In genomic region chr2:57698659-57699061, GRCm38 (mm10) we compare ENCODE assay signal across 8 mouse cellular contexts.
A peak's percentile ranks its signal among the peaks of the same experiment; 100 is the strongest.
DNase-seq lines count a peak whose midpoint lies in the region; ATAC-seq and TF ChIP-seq lines count a peak whose summit lies in the region.

No protein-coding gene starts in this region.

- WGBS in heart, embryonic 13.5 days = 7% methylated on average over 11 of the region's 11 CpGs
- 9% methylated on average over 11 of the region's 11 CpGs for WGBS in kidney, postnatal 0 days
- WGBS in limb, embryonic 15.5 days = 5% methylated on average over 11 of the region's 11 CpGs

- H3K4me2 ChIP-seq in heart, embryonic 13.5 days = peak overlapping the region; percentile 74
- H3K4me2 ChIP-seq in kidney, postnatal 0 days (ENCODE audit: low read length) = peak overlapping the region; percentile 52
- H3K4me2 ChIP-seq in limb, embryonic 15.5 days = peak overlapping the region; percentile 50

- no peaks in the 10 kb centered on the region; the same call in 1 of the 2 replicates for H3K4me1 ChIP-seq in cortical plate, adult 2 months (ENCODE audit: control insufficient read depth, insufficient read depth, low read length)
- peaks cover 22% of the 10 kb centered on the region for H3K4me1 ChIP-seq in heart, embryonic 13.5 days
- no peaks in the 10 kb centered on the region for H3K4me1 ChIP-seq in kidney, postnatal 0 days (replicated peaks; ENCODE audit: insufficient read depth, low read length)
- H3K4me1 ChIP-seq in limb, embryonic 15.5 days = 0 out of 2 replicates have a peak, but pooled peaks cover 2% of the 10 kb centered on the region

- no peaks in the 10 kb centered on the region for H3K9me3 ChIP-seq in heart, embryonic 13.5 days
- H3K9me3 ChIP-seq in kidney, postnatal 0 days (replicated peaks; ENCODE audit: low read length) = no peaks in the 10 kb centered on the region
- H3K9me3 ChIP-seq in limb, embryonic 15.5 days = no peaks in the 10 kb centered on the region

- H3K36me3 ChIP-seq in heart, embryonic 13.5 days = no peaks in the 10 kb centered on the region
- H3K36me3 ChIP-seq in kidney, postnatal 0 days (ENCODE audit: insufficient read depth, low read length) = no peaks in the 10 kb centered on the region
- no peaks in the 10 kb centered on the region for H3K36me3 ChIP-seq in limb, embryonic 15.5 days

- DNase-seq in heart, adult 18-20 months = peak; percentile 0 to 7
- DNase-seq in heart, postnatal 25 days (ENCODE audit: low spot score) = no peak
- peak; percentile 69 for DNase-seq in kidney, postnatal 0 days (ENCODE audit: low spot score)
- DNase-seq in naive thymus-derived CD4-positive, alpha-beta T cell, adult 2 months (ENCODE audit: low read depth) = peak; percentile 3
- DNase-seq in yolk sac, embryonic 10.5 days (ENCODE audit: low spot score) = peak; percentile 26

- TF ChIP-seq POLR2A in cortical plate, adult 2 months (IDR thresholded peaks at IDR 0.05; ENCODE audit: extremely low read depth, insufficient read depth, low read length) = no peak

- TF ChIP-seq CTCF in cortical plate, adult 2 months (IDR thresholded peaks at IDR 0.05; ENCODE audit: extremely low read depth, insufficient read depth, low read length) = peak; percentile 85
- peak; percentile 74 for TF ChIP-seq CTCF in kidney, postnatal 0 days (IDR thresholded peaks at IDR 0.05; ENCODE audit: low read depth)

- H3K9ac ChIP-seq in heart, embryonic 13.5 days = peak overlapping the region; percentile 73; the same call in 1 of the 2 replicates
- H3K9ac ChIP-seq in kidney, postnatal 0 days (ENCODE audit: low read depth, low read length) = no peak overlapping the region
- no peak overlapping the region for H3K9ac ChIP-seq in limb, embryonic 15.5 days

- H3K4me3 ChIP-seq in cortical plate, adult 2 months (ENCODE audit: insufficient read depth, low read length) = peak overlapping the region; percentile 23
- H3K4me3 ChIP-seq in heart, embryonic 13.5 days = peak overlapping the region; percentile 53
- H3K4me3 ChIP-seq in kidney, postnatal 0 days (replicated peaks; ENCODE audit: low read depth, low read length) = 0 out of 2 replicates have a peak overlapping the region, but pooled peaks have one; percentile 4
- H3K4me3 ChIP-seq in limb, embryonic 15.5 days = peak overlapping the region; percentile 35

- H3K27ac ChIP-seq in cortical plate, adult 2 months (ENCODE audit: insufficient read depth, low read length) = no peak overlapping the region
- H3K27ac ChIP-seq in heart, embryonic 13.5 days (replicated peaks) = no peak overlapping the region
- no peak overlapping the region for H3K27ac ChIP-seq in kidney, postnatal 0 days
- no peak overlapping the region for H3K27ac ChIP-seq in limb, embryonic 15.5 days

- intact Hi-C loops in heart, postnatal 25 days (cut with DNase I) = loop anchor here (5.0 kb wide), 1 partner anchor 1576 kb away; no protein-coding TSS in a partner anchor

- ATAC-seq in heart, embryonic 13.5 days (ENCODE audit: extremely low read depth, insufficient number of reproducible peaks, low FRiP score, low TSS enrichment) = no peak
- peak; percentile 78; the same call in 1 of the 2 replicates for ATAC-seq in kidney, postnatal 0 days (replicated peaks; ENCODE audit: low FRiP score, low read depth)
- no peak for ATAC-seq in limb, embryonic 15.5 days (ENCODE audit: insufficient number of reproducible peaks, low FRiP score, low TSS enrichment, low read depth)

- no peaks in the 10 kb centered on the region for H3K27me3 ChIP-seq in heart, embryonic 13.5 days (replicated peaks)
- H3K27me3 ChIP-seq in kidney, postnatal 0 days (ENCODE audit: insufficient read depth, low read length) = no peaks in the 10 kb centered on the region
- no peaks in the 10 kb centered on the region for H3K27me3 ChIP-seq in limb, embryonic 15.5 days
